In the genomic region with DNA sequence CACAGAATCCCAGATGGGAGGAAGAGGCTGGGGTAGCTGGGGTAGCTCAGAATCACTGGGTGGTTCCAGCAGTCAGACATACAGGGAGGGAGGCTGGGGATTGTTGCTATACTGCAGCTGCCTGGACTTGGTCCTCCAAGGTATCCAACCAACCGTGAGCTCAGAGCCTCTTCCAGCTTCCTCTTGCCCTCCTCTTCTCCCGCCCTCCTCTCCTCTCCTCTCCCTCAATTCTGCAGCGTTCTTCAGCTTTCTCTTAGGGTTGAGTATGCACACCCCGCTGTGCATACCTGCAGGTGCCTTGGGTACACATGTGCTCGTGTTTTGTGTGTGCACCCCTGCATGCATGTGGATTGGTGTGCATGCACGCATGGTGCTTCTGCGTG, we compare ENCODE assay signal across 8 mouse cellular contexts.
DNase-seq lines count a peak whose midpoint lies in the region; ATAC-seq and TF ChIP-seq lines count a peak whose summit lies in the region.

No protein-coding gene starts in this region.

- peaks cover 24% of the 10 kb centered on the region for H3K4me1 ChIP-seq in lung, embryonic 14.5 days (ENCODE audit: insufficient read depth)
- peaks cover 31% of the 10 kb centered on the region for H3K4me1 ChIP-seq in forebrain, embryonic 13.5 days
- H3K4me1 ChIP-seq in limb, embryonic 10.5 days: peaks cover 34% of the 10 kb centered on the region
- H3K4me1 ChIP-seq in neural tube, embryonic 15.5 days: peaks cover 28% of the 10 kb centered on the region

- DNase-seq in lung, embryonic 14.5 days: no peak
- DNase-seq in lung, postnatal 4 days: no peak
- no peak for DNase-seq in limb, embryonic 10.5 days (ENCODE audit: low spot score)
- no peak for DNase-seq in gastrocnemius, postnatal 36 days
- no peak for DNase-seq in urinary bladder, postnatal 25 days (ENCODE audit: low spot score)
- no peak for DNase-seq in kidney, postnatal 4 days

- no peaks in the 10 kb centered on the region for H3K36me3 ChIP-seq in lung, embryonic 14.5 days (ENCODE audit: insufficient read depth)
- no peaks in the 10 kb centered on the region for H3K36me3 ChIP-seq in forebrain, embryonic 13.5 days (ENCODE audit: poor library complexity, severe bottlenecking)
- H3K36me3 ChIP-seq in limb, embryonic 10.5 days: no peaks in the 10 kb centered on the region; the same call in 1 of the 2 replicates
- no peaks in the 10 kb centered on the region for H3K36me3 ChIP-seq in neural tube, embryonic 15.5 days

- H3K4me2 ChIP-seq in lung, embryonic 14.5 days: peak overlapping the region; percentile 72
- peak overlapping the region; percentile 66 for H3K4me2 ChIP-seq in forebrain, embryonic 13.5 days
- peak overlapping the region; percentile 64 for H3K4me2 ChIP-seq in neural tube, embryonic 15.5 days

- WGBS in lung, embryonic 14.5 days: 7% methylated on average over 7 of the region's 7 CpGs
- WGBS in forebrain, embryonic 13.5 days: 5% methylated on average over 7 of the region's 7 CpGs
- WGBS in limb, embryonic 10.5 days: 5% methylated on average over 7 of the region's 7 CpGs
- WGBS in neural tube, embryonic 15.5 days: 6% methylated on average over 6 of the region's 7 CpGs

- no peaks in the 10 kb centered on the region for H3K27me3 ChIP-seq in lung, embryonic 14.5 days (ENCODE audit: insufficient read depth, low read length)
- H3K27me3 ChIP-seq in forebrain, embryonic 13.5 days: no peaks in the 10 kb centered on the region
- peaks cover 15% of the 10 kb centered on the region for H3K27me3 ChIP-seq in limb, embryonic 10.5 days (ENCODE audit: low read depth, poor library complexity, severe bottlenecking)
- H3K27me3 ChIP-seq in neural tube, embryonic 15.5 days (replicated peaks): no peaks in the 10 kb centered on the region

- H3K9ac ChIP-seq in lung, embryonic 14.5 days: peak overlapping the region; percentile 8; the same call in 1 of the 2 replicates
- peak overlapping the region; percentile 73 for H3K9ac ChIP-seq in forebrain, embryonic 13.5 days
- peak overlapping the region; percentile 56; the same call in 1 of the 2 replicates for H3K9ac ChIP-seq in neural tube, embryonic 15.5 days (replicated peaks)

- H3K4me3 ChIP-seq in lung, embryonic 14.5 days (ENCODE audit: low read depth, low read length): peak overlapping the region; percentile 29
- peak overlapping the region; percentile 31 for H3K4me3 ChIP-seq in forebrain, embryonic 13.5 days
- H3K4me3 ChIP-seq in limb, embryonic 10.5 days: peak overlapping the region; percentile 55
- peak overlapping the region; percentile 25 for H3K4me3 ChIP-seq in neural tube, embryonic 15.5 days (replicated peaks)

- H3K9me3 ChIP-seq in lung, embryonic 14.5 days (ENCODE audit: low read depth, low read length): no peaks in the 10 kb centered on the region; the same call in 1 of the 2 replicates
- H3K9me3 ChIP-seq in forebrain, embryonic 13.5 days (replicated peaks): 0 out of 2 replicates have a peak, but pooled peaks cover 9% of the 10 kb centered on the region
- H3K9me3 ChIP-seq in limb, embryonic 10.5 days (replicated peaks): peaks cover 4% of the 10 kb centered on the region
- H3K9me3 ChIP-seq in neural tube, embryonic 15.5 days (replicated peaks): 0 out of 2 replicates have a peak, but pooled peaks cover 5% of the 10 kb centered on the region

- H3K27ac ChIP-seq in lung, embryonic 14.5 days (ENCODE audit: low read depth): peak overlapping the region; percentile 97
- peak overlapping the region; percentile 97 for H3K27ac ChIP-seq in forebrain, embryonic 13.5 days
- H3K27ac ChIP-seq in limb, embryonic 10.5 days: peak overlapping the region; percentile 86
- H3K27ac ChIP-seq in neural tube, embryonic 15.5 days (replicated peaks): peak overlapping the region; percentile 95

- intact Hi-C loops in gastrocnemius, postnatal 36 days (cut with DNase I): no loop called here

- TF ChIP-seq CTCF in lung, embryonic 14.5 days (IDR thresholded peaks at IDR 0.05; ENCODE audit: low read depth): no peak

- peak; percentile 23; the same call in 1 of the 2 replicates for ATAC-seq in lung, embryonic 14.5 days (ENCODE audit: insufficient read depth)
- ATAC-seq in forebrain, embryonic 13.5 days: no peak; the same call in 1 of the 2 replicates
- ATAC-seq in neural tube, embryonic 15.5 days (ENCODE audit: low FRiP score): peak; percentile 35

Comparison
In these comparisons a context has a peak if more than half of its experiments do, and no peak if none do; other contexts are left out.
1. H3K9ac ChIP-seq: peak in every context shown above with its lines; median percentile 73 in forebrain, embryonic 13.5 days; 56 in neural tube, embryonic 15.5 days; 8 in lung, embryonic 14.5 days.